Mouse (Mus musculus): ENCODE measurements around the gene Hoxb5. TPM values are rescaled to one million over a fixed set of nuclear protein-coding genes. Genes with fewer than 3 reads are reported as not detected.

Gene Hoxb5
- total RNA-seq (2021): under 1 TPM; 0.52 to 0.61 TPM
- long read RNA-seq, experiment 1: 0 reads
- long read RNA-seq, experiment 2, partial matches to known transcripts: 0 of 1 reads
- long read RNA-seq, experiment 2, other reads (novel, unspliced or antisense): 0 of 1 reads

- intact Hi-C loops (cut with DNase I): loop anchor here (5.0 kb wide), 2 partner anchors 109 to 234 kb away; no protein-coding TSS in a partner anchor
- DNase-seq: peak in 1 of 2 experiments; percentile 44
Measured at GRCm38 (mm10) chr11:96303151-96304099, at the start of gene Hoxb5. Hoxb5 (plus strand) TSS chr11:96303336.

- intact Hi-C loops (cut with DNase I): no loop called here
- no peak for DNase-seq
Measured at GRCm38 (mm10) chr11:96254221-96254620, 48.9 kb upstream of the Hoxb5 start.

DNA sequence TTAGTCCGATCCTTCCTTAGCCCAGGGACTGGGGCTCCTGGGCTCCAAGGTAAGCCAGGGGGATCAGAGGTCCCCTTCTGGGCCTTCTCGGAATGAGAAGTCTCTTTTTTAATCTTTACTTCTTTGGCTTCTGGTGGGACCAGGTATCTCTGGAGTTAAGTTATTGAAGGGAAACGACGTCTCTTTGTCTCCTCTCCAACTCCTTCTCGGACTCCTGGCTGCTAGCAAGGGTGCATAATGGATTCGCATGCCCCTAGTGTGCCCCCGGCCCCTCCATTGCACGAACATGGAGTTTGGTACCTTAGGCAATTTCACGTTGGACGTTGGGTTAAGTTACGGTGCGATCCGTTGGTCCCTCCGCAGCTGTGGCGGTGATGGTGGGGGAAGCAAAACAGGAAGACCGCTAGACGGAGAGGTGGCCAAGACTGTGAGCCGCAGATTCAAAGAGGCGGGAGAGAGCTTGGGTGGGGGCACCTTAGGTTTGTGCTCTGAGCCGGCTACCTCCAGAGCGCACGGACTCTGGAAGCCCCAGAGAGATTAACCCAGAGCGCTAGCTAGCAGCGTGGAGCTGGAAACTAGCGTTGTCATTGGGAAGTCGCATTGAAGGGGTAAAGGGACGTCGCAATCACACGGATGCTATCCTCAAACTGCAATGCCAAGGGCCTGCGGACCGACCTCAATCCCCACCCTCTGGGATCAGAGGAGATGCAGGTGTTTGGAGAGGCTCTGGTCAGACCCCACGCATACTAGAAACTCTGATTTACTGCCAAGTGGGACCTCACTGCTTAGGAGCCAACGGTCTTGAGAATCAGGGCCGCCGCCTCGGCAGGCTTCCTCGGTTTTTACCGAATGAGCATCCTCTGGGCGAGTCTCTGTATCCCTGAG lies 47.8 kb upstream of the Hoxb5 start:
- no peak for DNase-seq
- intact Hi-C loops (cut with DNase I): no loop called here

DNA sequence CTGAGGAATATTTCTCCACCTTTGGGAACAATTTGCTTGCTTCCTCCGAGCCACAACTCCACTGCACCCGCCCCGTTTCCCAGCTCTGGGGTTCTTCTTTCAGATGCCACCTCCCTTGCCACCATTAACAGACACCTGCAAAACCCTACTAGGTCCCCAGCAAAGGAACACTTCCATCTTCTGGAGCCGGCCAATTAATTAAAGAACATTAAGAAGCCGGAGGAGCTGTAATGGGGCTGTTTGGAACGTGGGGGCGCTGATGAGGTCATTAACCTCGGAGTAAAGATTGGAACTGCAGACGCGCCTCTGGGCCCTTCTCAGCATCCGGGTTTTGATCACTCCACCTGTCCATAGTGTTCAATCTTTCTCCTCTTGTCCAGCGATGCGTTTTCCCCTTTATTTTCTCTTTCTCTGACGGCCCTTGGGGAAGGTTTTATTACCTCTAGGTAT lies 47.1 kb upstream of the Hoxb5 start:
- DNase-seq: no peak

GRCm38 (mm10) chr11:96257141-96257540 lies 46.0 kb upstream of the Hoxb5 start:
- DNase-seq: no peak
- intact Hi-C loops (cut with DNase I): no loop called here

More for the DNA sequence above, 47.1 kb upstream of the Hoxb5 start:
- intact Hi-C loops (cut with DNase I): no loop called here

- intact Hi-C loops (cut with DNase I): no loop called here
- no peak for DNase-seq
Measured at GRCm38 (mm10) chr11:96259038-96259437, 44.1 kb upstream of the Hoxb5 start.

- intact Hi-C loops (cut with DNase I): no loop called here
- DNase-seq: no peak
Measured at GRCm38 (mm10) chr11:96259511-96259910, 43.6 kb upstream of the Hoxb5 start.

- intact Hi-C loops (cut with DNase I): no loop called here
- DNase-seq: no peak
Measured at GRCm38 (mm10) chr11:96260310-96260970, 42.7 kb upstream of the Hoxb5 start.

DNA sequence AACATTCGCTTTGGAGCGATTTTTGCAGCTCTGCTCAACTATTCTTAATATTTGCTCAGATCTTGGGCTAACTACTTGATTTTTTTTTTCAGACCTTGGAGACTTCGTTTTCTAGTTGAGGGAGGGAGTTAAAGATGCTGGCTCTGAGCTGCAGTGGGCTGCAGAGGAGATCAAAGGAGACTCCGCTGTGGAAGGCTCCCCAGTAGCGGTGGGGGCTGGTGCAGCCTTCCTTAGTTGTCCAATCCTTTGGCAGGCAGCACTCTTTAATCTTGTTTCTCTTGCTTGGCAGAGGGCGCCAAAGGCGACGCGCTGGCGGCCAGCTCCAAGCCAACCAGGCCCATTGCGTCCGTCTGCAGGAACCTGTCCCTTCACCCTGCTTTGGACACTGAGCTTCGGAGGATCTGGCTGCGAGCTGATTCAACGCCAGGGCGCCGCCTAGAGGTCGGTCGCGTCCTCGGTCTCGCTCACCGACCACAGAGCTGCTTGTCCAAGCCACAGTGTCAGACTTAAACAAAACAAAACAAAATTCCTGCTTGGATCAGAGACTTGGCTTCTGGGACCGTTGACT lies 41.7 kb upstream of the Hoxb5 start:
- DNase-seq: no peak

GRCm38 (mm10) chr11:96262262-96262830 lies 40.8 kb upstream of the Hoxb5 start:
- intact Hi-C loops (cut with DNase I): no loop called here
- DNase-seq: no peak

More for the DNA sequence above, 41.7 kb upstream of the Hoxb5 start:
- intact Hi-C loops (cut with DNase I): no loop called here

DNA sequence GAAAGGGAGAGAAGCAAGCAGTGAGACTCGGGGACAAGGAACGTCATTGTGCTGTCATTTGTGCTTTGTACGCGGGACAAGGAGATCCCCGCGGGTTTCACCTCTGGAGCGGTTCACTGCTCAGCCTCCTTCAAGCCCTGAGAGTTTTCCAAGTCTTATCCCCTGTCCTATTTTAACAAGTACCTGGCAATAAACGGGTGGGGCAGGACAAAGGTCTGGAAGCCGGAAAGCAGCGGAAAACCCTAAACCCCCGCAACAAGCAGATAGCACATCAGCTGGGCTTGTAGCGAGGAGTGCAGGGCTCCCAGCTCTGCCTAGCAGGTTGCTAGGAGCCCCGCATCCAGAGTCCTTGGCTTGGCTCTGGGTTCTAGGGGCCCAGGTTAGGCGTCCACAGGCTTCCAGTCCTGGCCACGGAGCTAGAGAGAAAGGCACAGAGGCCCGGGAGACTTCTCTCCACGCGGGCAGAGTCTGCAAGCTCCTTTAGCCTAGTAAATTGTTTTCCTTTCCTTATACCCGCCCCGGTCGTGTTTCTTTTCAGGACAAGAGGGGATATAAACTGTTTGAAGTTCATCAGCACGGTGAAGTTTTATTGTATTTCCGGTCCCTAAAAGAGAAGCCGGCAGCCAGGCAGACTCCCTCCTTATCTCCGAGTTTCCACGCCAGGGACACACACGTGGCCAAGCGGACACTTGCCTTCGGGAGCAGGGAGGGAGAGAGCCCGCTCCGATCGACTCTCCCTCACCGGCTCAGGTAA lies 39.3 kb upstream of the Hoxb5 start:
- no peak for DNase-seq
- intact Hi-C loops (cut with DNase I): no loop called here

DNA sequence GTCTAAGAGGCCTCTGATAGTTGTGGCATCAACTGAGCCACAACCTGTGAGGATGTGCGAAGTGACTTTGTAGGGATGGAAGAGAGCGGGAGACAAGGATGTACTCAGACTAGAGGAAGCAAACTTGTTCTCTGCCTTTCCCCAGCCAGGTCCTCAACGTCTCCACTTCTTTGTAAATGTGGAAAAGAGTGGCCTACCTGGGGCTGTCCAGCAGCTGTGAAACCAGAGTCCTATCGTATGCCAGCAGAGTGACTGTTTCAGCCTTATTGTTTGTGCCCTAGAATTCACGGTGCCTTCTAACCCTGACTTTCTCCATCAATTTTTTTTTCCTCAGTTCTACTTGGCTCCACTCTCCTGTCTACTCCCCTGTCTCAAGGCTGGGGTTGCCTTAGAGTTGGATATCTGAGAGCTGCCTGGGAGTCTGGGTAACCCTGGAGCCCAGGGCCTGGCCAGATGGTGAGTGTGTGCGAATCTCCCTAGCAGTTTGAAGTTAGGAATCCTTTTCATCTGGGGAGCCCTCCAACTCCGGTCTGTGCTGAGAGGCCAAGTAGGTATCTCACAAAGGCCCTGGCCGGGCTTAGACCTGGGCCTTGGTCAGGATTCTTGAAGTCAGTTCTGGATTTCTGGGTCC lies 38.6 kb upstream of the Hoxb5 start:
- DNase-seq: no peak
- intact Hi-C loops (cut with DNase I): no loop called here

GRCm38 (mm10) chr11:96265954-96266353 lies 37.2 kb upstream of the Hoxb5 start:
- intact Hi-C loops (cut with DNase I): no loop called here
- DNase-seq: no peak

- intact Hi-C loops (cut with DNase I): no loop called here
- DNase-seq: no peak
Measured at GRCm38 (mm10) chr11:96267021-96267920, 35.9 kb upstream of the Hoxb5 start.

DNA sequence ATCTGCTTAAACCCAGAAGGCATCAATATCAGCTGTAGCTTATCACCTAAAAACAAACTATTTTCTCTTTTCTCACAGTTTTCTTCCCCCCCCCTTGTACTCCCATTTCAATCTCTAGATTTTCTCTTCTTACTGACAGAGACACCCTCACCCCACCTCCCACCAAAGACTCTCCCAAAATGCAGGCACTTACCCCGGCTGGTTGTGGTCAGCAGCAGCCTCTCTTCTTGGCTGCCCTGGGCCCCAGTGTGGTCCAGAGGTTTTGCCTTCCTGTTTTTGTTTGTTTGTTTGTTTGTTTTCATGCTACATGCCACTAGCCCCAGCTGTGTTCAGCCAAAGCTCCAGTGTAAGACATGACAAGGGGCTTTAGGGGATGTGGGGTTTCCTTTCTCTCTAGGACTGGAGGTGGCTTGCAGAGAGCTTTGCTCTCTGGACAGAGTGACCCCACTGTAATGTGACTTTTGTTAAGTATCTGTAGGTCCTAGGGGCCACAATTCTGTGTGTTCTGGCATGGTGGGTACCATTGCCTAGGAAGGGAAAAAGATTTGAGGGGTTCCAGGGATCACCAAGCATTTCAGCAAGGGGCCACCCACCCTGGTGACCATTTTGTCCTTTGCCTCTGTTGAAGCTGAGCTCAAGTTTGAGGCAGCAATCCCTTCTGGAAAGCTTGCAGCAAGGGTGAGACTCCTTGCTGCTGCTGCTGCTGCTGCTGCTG lies 34.9 kb upstream of the Hoxb5 start:
- DNase-seq: no peak
- intact Hi-C loops (cut with DNase I): no loop called here

DNA sequence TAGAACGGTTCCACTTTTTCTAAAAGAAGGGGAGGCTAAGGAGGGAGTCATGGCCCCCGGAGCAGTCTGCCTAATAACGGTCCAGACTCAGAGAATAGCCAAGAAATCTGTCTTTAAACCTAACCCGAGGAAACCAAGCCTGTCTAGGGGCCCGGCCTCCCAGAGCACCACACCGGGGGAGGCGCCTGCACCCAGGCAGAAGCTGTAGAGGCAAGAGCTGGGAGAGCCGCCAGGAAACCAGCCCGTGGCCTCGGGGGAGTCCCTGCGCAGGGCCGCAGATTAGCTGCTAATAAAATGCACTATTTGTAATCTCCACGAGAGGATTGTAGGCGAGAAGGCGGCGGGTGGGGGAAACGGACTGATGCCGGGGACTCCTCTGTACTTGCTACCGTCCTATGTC lies 33.3 kb upstream of the Hoxb5 start:
- no peak for DNase-seq
- intact Hi-C loops (cut with DNase I): no loop called here
